ENCODE assay signal across 8 mouse cellular contexts in genomic region chr1:183345817-183346195, GRCm38 (mm10). TPM values are rescaled to one million over a fixed set of nuclear protein-coding genes. Genes with fewer than 3 reads are reported as not detected.
DNase-seq lines count a peak whose midpoint lies in the region; ATAC-seq and TF ChIP-seq lines count a peak whose summit lies in the region.

No protein-coding gene starts in this region.

- no peak for TF ChIP-seq RAD21 in CH12.LX (IDR thresholded peaks at IDR 0.05; ENCODE audit: low read depth, low read length)

- DNase-seq in heart, embryonic 10.5 days (ENCODE audit: low spot score) = no peak
- DNase-seq in heart, postnatal 4 days = no peak
- DNase-seq in CH12.LX (ENCODE audit: extremely low read depth) = no peak
- no peak for DNase-seq in liver, postnatal 0 days
- DNase-seq in adrenal gland, adult 18-20 months (ENCODE audit: low spot score in 2 of 2) = no peak
- DNase-seq in urinary bladder, postnatal 25 days (ENCODE audit: low spot score) = no peak
- no peak for DNase-seq in left cerebral cortex, adult 9 months (ENCODE audit: low spot score in 2 of 2)

- dilution Hi-C loops in CH12.LX (cut with MboI; ENCODE audit: extremely low pct_ligation_motif_present, extremely low pct_unique_long_range_greater_than_20kb, low sequenced_read_pairs) = no loop called here

- no peak for TF ChIP-seq EP300 in CH12.LX (IDR thresholded peaks at IDR 0.05; ENCODE audit: low read length)
- TF ChIP-seq EP300 in liver, postnatal 0 days (IDR thresholded peaks at IDR 0.05; ENCODE audit: low read depth) = no peak

- TF ChIP-seq POLR2A in CH12.LX (IDR thresholded peaks at IDR 0.05; ENCODE audit: low read depth, low read length) = no peak

- WGBS in heart, embryonic 10.5 days = 4% methylated on average over 10 of the region's 10 CpGs
- 9% methylated on average over 10 of the region's 10 CpGs for WGBS in forebrain, embryonic 15.5 days
- WGBS in liver, postnatal 0 days (ENCODE audit: insufficient replicate concordance) = 4% methylated on average over 10 of the region's 10 CpGs

- peak overlapping the region; percentile 89 for H3K27ac ChIP-seq in heart, embryonic 10.5 days
- H3K27ac ChIP-seq in CH12.LX (ENCODE audit: insufficient read depth, low read depth) = peak overlapping the region; percentile 26; the same call in 1 of the 2 replicates
- peak overlapping the region; percentile 87 for H3K27ac ChIP-seq in forebrain, embryonic 15.5 days (replicated peaks)
- H3K27ac ChIP-seq in liver, postnatal 0 days (ENCODE audit: low read depth) = peak overlapping the region; percentile 97

- H3K9me3 ChIP-seq in heart, embryonic 10.5 days = no peaks in the 10 kb centered on the region
- no peaks in the 10 kb centered on the region for H3K9me3 ChIP-seq in CH12.LX (replicated peaks; ENCODE audit: low read length)
- no peaks in the 10 kb centered on the region for H3K9me3 ChIP-seq in forebrain, embryonic 15.5 days
- H3K9me3 ChIP-seq in liver, postnatal 0 days (ENCODE audit: low read length) = no peaks in the 10 kb centered on the region

- peak overlapping the region; percentile 76 for H3K4me2 ChIP-seq in CH12.LX (ENCODE audit: insufficient read depth, low read depth, poor library complexity, severe bottlenecking)
- peak overlapping the region; percentile 82 for H3K4me2 ChIP-seq in forebrain, embryonic 15.5 days (replicated peaks)
- peak overlapping the region; percentile 83 for H3K4me2 ChIP-seq in liver, postnatal 0 days (ENCODE audit: low read depth, low read length)

- peaks cover 42% of the 10 kb centered on the region for H3K36me3 ChIP-seq in heart, embryonic 10.5 days
- peaks cover 32 to 59% of the 10 kb centered on the region in 2 experiments for H3K36me3 ChIP-seq in CH12.LX (replicated peaks in 1 of 2; ENCODE audit: control insufficient read depth in 1 of 2, insufficient read depth in 1 of 2, low read length in 1 of 2)
- H3K36me3 ChIP-seq in forebrain, embryonic 15.5 days = peaks cover 28% of the 10 kb centered on the region
- H3K36me3 ChIP-seq in liver, postnatal 0 days (replicated peaks; ENCODE audit: insufficient read depth, low read length) = peaks cover 21% of the 10 kb centered on the region

- TF ChIP-seq CTCF in CH12.LX (conservative IDR thresholded peaks at IDR 0.05 in 1 of 2, IDR thresholded peaks at IDR 0.05 in 1 of 2; ENCODE audit: low read depth in 2 of 2, low read length in 2 of 2) = no peak
- no peak for TF ChIP-seq CTCF in liver, postnatal 0 days (IDR thresholded peaks at IDR 0.05; ENCODE audit: low read depth)

- H3K4me1 ChIP-seq in heart, embryonic 10.5 days = peaks cover 12% of the 10 kb centered on the region; the same call in 1 of the 2 replicates
- peaks cover 7 to 22% of the 10 kb centered on the region in 2 experiments; a peak in 3 of 4 replicates for H3K4me1 ChIP-seq in CH12.LX (ENCODE audit: control insufficient read depth in 1 of 2, insufficient read depth in 2 of 2)
- peaks cover 20% of the 10 kb centered on the region for H3K4me1 ChIP-seq in forebrain, embryonic 15.5 days
- H3K4me1 ChIP-seq in liver, postnatal 0 days (ENCODE audit: insufficient read depth) = peaks cover 7% of the 10 kb centered on the region

- no peaks in the 10 kb centered on the region for H3K27me3 ChIP-seq in heart, embryonic 10.5 days (ENCODE audit: insufficient read depth, poor library complexity, severe bottlenecking)
- H3K27me3 ChIP-seq in CH12.LX (replicated peaks) = no peaks in the 10 kb centered on the region
- H3K27me3 ChIP-seq in forebrain, embryonic 15.5 days = no peaks in the 10 kb centered on the region
- no peaks in the 10 kb centered on the region for H3K27me3 ChIP-seq in liver, postnatal 0 days (ENCODE audit: insufficient read depth, low read length)

- peak overlapping the region; percentile 65 for H3K9ac ChIP-seq in CH12.LX (ENCODE audit: insufficient read depth, low read depth)
- H3K9ac ChIP-seq in forebrain, embryonic 15.5 days (replicated peaks) = peak overlapping the region; percentile 78
- peak overlapping the region; percentile 97 for H3K9ac ChIP-seq in liver, postnatal 0 days (replicated peaks)

- H3K4me3 ChIP-seq in heart, embryonic 10.5 days = peak overlapping the region; percentile 94
- peak overlapping the region; percentile 90 to 97 (median 95) for H3K4me3 ChIP-seq in CH12.LX (replicated peaks in 1 of 3; ENCODE audit: low read depth in 2 of 3, low read length in 2 of 3, poor library complexity in 1 of 3)
- H3K4me3 ChIP-seq in forebrain, embryonic 15.5 days = peak overlapping the region; percentile 95
- H3K4me3 ChIP-seq in liver, postnatal 0 days (ENCODE audit: low read depth, low read length) = peak overlapping the region; percentile 91

- peak; percentile 38; the same call in 1 of the 2 replicates for ATAC-seq in forebrain, embryonic 15.5 days (replicated peaks)
- ATAC-seq in liver, postnatal 0 days = no peak

- H3K79me2 ChIP-seq in CH12.LX (replicated peaks; ENCODE audit: control insufficient read depth, extremely low read depth, insufficient read depth, poor library complexity, severe bottlenecking) = peaks cover 16% of the 10 kb centered on the region

- in situ Hi-C loops in CH12.LX (cut with MboI; ENCODE audit: low pct_ligation_motif_present, low pct_unique_long_range_greater_than_20kb, low sequenced_read_pairs) = no loop called here

TF ChIP-seq in CH12.LX, 34 proteins besides CTCF, POLR2A, EP300 and RAD21:
- TF ChIP-seq NELFE (IDR thresholded peaks at IDR 0.05; ENCODE audit: low read depth, low read length) (0 out of 2 replicates have a peak, but pooled peaks have one; percentile 3), ELF1 (IDR thresholded peaks at IDR 0.05; ENCODE audit: low read depth, low read length) (no peak), TCF12 (IDR thresholded peaks at IDR 0.05; ENCODE audit: low read depth, low read length) (0 out of 2 replicates have a peak, but pooled peaks have one; percentile 1)

RNA-seq across cellular contexts. Expression of gene Mia3, which starts 23.5 kb away (rescaled TPM):
- polyA plus RNA-seq in heart, embryonic 10.5 days (2016; fragmentation: Nextera tagmentation; extraction: Ambion mirVana) = 83.4 and 89.1 TPM in 2 replicates
- 100 to 1,000 TPM; 108 to 113 TPM for total RNA-seq in heart, postnatal 4 days (2021)
- total RNA-seq in CH12.LX (2012; rRNA removed) = 95.3 and 112 TPM in 2 replicates
- 49.3 and 51.2 TPM in 2 replicates for total RNA-seq in CH12.LX (2014; rRNA removed)
- polyA plus RNA-seq in CH12.LX (2012; ENCODE audit: insufficient read length, low read depth) = 70.1 and 80.9 TPM in 2 replicates
- polyA plus RNA-seq in forebrain, embryonic 15.5 days (2015; fragmentation: Nextera tagmentation; extraction: Ambion mirVana) = 92.9 and 98.8 TPM in 2 replicates
- polyA plus RNA-seq in liver, postnatal 0 days (2015; fragmentation: Nextera tagmentation; extraction: Ambion mirVana) = 28.2 and 30.0 TPM in 2 replicates
- total RNA-seq in adrenal gland, adult 18-20 months (2021) = 100 to 1,000 TPM; 189 to 209 TPM

RNA-seq across cellular contexts. Expression of gene Taf1a, which starts 43.0 kb away (rescaled TPM):
- 14.7 and 18.0 TPM in 2 replicates for polyA plus RNA-seq in heart, embryonic 10.5 days (2016; fragmentation: Nextera tagmentation; extraction: Ambion mirVana)
- total RNA-seq in heart, postnatal 4 days (2021) = 1 to 10 TPM; 8.4 to 9.6 TPM
- total RNA-seq in CH12.LX (2012; rRNA removed) (12.3 and 18.0 TPM in 2 replicates), CH12.LX (2014; rRNA removed) (20.6 and 21.9 TPM in 2 replicates)
- 24.8 and 27.2 TPM in 2 replicates for polyA plus RNA-seq in CH12.LX (2012; ENCODE audit: insufficient read length, low read depth)
- polyA plus RNA-seq in forebrain, embryonic 15.5 days (2015; fragmentation: Nextera tagmentation; extraction: Ambion mirVana) = 17.3 and 20.0 TPM in 2 replicates
- polyA plus RNA-seq in liver, postnatal 0 days (2015; fragmentation: Nextera tagmentation; extraction: Ambion mirVana) = 3.7 and 4.3 TPM in 2 replicates
- total RNA-seq in adrenal gland, adult 18-20 months (2021) = 10 to 100 TPM; 22.3 to 29.7 TPM

RNA-seq across cellular contexts. Expression of gene Brox, which starts 48.7 kb away (rescaled TPM):
- polyA plus RNA-seq in heart, embryonic 10.5 days (2016; fragmentation: Nextera tagmentation; extraction: Ambion mirVana) = 33.3 and 40.7 TPM in 2 replicates
- total RNA-seq in heart, postnatal 4 days (2021) = 10 to 100 TPM; 43.8 to 51.6 TPM
- 21.0 and 21.8 TPM in 2 replicates for total RNA-seq in CH12.LX (2012; rRNA removed)
- total RNA-seq in CH12.LX (2014; rRNA removed) = 37.8 and 44.7 TPM in 2 replicates
- 19.8 and 20.4 TPM in 2 replicates for polyA plus RNA-seq in CH12.LX (2012; ENCODE audit: insufficient read length, low read depth)
- 102 and 106 TPM in 2 replicates for polyA plus RNA-seq in forebrain, embryonic 15.5 days (2015; fragmentation: Nextera tagmentation; extraction: Ambion mirVana)
- 14.0 and 17.1 TPM in 2 replicates for polyA plus RNA-seq in liver, postnatal 0 days (2015; fragmentation: Nextera tagmentation; extraction: Ambion mirVana)
- total RNA-seq in adrenal gland, adult 18-20 months (2021) = 10 to 100 TPM; 44.2 to 57.0 TPM

RNA-seq across cellular contexts. Expression of gene Aida, which starts 49.4 kb away (rescaled TPM):
- polyA plus RNA-seq in heart, embryonic 10.5 days (2016; fragmentation: Nextera tagmentation; extraction: Ambion mirVana) = 27.5 and 41.1 TPM in 2 replicates
- total RNA-seq in heart, postnatal 4 days (2021) = 10 to 100 TPM; 40.2 to 41.6 TPM
- 11.0 and 15.8 TPM in 2 replicates for total RNA-seq in CH12.LX (2012; rRNA removed)
- total RNA-seq in CH12.LX (2014; rRNA removed) = 31.6 and 32.8 TPM in 2 replicates
- polyA plus RNA-seq in CH12.LX (2012; ENCODE audit: insufficient read length, low read depth) = 41.7 and 45.2 TPM in 2 replicates
- 54.0 and 55.5 TPM in 2 replicates for polyA plus RNA-seq in forebrain, embryonic 15.5 days (2015; fragmentation: Nextera tagmentation; extraction: Ambion mirVana)
- 11.8 and 12.6 TPM in 2 replicates for polyA plus RNA-seq in liver, postnatal 0 days (2015; fragmentation: Nextera tagmentation; extraction: Ambion mirVana)
- 10 to 100 TPM; 52.7 to 57.8 TPM for total RNA-seq in adrenal gland, adult 18-20 months (2021)

Comparison
In these comparisons a context has a peak if more than half of its experiments do, and no peak if none do; other contexts are left out.
1. H3K27ac ChIP-seq: peak in every context shown above with its lines; median percentile 97 in liver, postnatal 0 days; 89 in heart, embryonic 10.5 days; 87 in forebrain, embryonic 15.5 days; 26 in CH12.LX.